Mouse (Mus musculus) lung, postnatal 25 days (tissue): ENCODE data around the gene Fitm1.
A peak's percentile ranks its signal among the peaks of the same experiment; 100 is the strongest.

Source experiments
- DNase-seq: peaks from one replicate; pipeline ENCODE4 v3.0.0; 2022; ENCODE audit warnings: low spot score

The Fitm1 gene

DNA sequence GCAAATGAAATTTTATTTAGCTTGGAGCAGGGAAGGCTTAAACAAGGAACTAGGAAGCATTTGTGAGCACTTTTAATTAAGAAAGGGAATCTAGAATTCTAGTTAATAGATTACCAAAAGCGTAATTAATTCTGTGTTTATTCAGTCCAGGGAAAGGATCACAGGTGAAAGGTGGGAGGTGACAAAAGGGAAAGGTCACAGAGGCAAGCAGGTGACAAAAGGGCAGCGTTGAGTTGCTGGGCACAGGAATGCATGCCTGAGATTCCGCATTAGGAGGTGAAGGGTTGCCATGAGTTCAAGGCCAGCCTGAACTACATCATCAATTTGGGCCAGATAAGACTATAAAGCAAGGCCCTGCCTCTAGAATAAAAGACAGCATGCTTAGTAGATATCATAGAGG is 7.9 kb upstream of the Fitm1 start:
- no peak for DNase-seq

DNA sequence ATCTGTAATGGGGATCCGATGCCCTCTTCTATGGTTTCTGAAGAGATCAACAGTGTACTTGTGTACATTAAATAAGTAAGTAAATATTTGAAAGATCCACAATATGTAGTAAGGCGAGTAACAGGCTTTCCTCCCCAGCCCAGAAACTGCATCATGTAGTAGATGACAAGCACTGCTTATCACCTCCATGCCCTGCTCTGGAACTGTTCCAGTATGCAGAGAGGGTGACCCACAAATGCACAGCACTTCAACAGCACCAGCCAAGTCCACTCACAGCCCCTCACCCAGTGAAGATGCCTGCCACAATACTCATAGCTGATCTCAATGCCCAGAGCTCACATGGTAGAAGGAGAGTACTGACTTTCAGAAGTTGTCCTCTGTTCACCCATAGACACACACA is 4.8 kb upstream of the Fitm1 start:
- DNase-seq = no peak

DNA sequence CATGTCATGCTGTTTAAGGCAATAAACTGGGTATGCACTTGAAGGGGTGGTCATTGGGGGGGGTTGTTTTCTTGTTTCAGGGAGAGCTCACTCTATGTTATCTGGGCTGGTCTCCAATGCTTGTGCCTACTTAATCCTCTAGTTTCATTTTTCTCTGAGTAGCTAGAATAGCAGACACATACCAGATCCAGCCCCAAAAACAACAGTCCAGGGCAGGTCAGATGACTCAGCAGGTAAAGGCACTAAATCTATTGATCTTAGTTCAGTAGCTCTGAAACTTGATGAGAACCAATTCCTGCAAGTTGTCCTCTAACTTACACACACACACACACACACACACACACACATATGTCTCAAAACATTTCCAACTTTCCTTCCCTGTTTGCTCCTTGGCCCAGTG is 3.7 kb upstream of the Fitm1 start:
- no peak for DNase-seq

DNA sequence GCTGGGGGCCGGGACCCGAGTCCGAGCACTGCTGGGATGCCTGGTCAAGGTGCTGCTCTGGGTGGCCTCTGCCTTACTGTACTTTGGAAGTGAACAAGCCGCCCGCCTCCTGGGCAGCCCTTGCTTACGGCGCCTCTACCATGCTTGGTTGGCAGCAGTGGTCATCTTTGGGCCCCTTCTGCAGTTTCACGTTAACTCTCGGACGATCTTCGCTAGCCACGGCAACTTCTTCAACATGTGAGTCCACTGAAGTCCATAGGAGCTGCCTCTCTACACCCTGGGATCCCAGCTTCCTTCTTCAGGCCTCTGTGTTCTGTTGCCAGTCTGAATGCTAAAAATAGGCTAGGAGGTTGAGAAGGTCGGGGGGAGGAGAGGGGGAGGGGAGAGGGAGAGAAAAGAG is 294 bp downstream of the Fitm1 start:
- DNase-seq = no peak

DNA sequence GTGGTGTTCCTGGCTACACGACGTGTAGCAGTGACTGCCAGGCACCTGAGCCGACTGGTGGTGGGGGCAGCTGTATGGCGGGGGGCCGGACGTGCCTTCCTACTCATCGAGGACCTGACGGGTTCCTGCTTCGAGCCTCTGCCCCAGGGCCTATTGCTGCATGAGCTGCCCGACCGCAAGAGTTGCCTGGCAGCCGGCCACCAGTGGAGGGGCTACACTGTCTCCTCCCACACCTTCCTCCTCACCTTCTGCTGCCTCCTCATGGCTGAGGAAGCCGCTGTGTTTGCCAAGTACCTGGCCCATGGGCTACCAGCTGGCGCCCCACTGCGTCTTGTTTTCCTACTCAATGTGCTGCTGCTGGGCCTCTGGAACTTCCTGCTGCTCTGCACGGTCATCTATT is 959 bp downstream of the Fitm1 start:
- DNase-seq = peak; percentile 55

DNA sequence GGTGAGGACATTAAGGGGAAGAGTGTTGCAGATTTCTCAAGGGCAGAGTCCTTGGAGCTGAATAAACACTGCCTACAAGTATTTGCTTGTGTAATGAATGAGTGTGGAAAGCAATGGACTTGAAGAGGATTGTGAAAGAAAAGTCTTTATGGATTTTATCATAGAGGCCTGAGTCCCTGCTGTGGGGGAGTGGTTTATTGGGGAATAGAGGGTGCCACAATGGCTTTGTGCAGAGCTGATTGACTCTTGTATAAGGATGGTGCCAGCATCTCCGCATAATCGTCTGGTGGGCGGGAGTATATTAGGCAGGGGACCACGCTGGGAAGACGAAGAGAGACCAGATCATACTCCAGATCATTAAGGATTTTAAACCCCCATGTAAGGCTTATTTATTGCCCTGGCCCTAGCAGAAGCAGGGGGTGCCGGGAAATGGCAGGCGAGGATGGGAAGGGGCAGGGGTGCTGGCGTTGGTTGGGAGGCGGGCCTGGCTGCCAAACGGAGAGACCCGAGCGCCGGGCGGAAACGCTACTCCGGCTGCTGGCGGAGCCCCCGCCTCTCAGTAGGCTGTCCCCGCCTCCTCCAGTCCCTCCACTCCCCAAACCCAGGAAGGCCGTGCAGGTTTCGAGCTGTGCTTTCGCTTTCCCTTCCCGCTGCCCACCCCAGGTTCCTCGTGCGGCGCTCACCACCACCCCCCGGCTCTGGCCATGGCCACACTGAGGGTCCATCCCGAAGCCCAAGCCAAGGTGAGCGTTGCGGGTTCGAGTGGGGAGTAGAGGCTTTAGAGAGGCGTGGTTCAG is 2.7 kb downstream of the Fitm1 start, which contains the start of gene Psme1:
TSS of gene Psme1 (plus strand) at position 253 of the 797 bp plus-strand sequence.
- peak; percentile 90 for DNase-seq

DNA sequence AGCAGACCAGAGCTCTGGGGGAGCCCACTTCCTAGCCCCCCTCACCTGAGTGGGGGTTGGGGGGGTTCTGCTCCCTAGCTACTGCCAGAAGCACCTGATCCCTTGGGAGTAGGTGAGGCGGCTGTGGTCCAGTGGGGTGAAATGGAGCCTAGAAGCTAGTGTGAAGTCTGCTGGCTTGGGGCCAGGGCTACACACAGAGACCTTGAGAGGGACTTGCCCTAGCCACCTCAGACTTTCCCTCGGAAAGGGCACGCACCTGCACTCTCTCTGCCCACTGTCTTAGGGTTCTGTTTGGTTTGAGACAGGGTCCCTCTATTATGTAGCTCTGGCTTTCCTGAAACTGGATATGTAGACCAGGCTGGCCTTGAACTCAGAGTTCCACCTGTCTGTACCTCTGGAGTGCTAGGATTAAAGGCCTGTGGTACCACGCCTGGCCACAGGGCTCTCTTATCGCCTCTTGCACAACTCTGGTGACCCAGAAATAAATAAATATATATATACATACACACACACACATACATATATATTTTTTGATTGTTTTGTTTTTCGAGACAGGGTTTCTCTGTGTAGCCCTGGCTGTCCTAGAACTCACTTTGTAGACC is 3.4 kb downstream of the Fitm1 start:
- DNase-seq = peak; percentile 36

DNA sequence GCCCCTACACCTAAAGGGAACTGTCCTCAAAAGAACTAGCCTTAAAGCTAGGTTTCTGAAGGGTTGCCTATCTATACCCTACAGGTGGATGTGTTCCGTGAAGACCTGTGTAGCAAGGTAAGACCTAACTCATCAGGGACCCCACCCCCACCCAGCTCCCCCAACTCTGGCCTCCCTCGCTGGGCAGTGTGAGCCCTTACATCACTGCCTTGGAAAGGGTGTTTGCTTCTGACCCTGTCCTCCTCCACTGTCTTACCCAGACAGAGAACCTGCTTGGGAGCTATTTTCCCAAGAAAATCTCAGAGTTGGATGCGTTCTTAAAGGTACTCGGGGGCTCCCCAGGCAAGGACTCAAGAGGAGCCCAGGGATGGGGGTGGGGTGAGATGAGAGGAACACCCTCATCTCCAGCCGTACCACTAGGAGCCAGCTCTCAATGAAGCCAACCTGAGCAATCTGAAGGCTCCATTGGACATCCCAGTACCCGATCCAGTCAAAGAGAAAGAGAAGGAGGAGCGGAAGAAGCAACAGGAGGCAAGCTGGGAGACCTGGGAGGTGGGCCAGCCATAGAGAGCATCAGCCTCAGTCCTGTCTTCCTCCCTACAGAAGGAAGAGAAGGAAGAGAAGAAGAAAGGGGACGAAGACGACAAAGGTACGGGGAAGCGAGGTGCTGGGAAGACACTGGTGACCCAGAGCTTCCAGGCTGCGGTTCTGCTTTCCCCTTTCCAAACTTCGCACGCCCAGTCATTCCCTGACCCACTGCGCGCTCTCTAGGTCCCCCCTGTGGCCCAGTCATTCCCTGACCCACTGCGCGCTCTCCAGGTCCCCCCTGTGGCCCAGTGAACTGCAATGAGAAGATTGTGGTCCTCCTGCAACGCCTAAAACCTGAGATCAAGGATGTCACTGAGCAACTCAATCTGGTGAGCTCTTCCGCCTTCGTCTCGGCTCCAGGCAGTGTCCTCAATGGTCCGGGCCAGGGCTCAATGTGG is 4.4 kb downstream of the Fitm1 start:
- no peak for DNase-seq

DNA sequence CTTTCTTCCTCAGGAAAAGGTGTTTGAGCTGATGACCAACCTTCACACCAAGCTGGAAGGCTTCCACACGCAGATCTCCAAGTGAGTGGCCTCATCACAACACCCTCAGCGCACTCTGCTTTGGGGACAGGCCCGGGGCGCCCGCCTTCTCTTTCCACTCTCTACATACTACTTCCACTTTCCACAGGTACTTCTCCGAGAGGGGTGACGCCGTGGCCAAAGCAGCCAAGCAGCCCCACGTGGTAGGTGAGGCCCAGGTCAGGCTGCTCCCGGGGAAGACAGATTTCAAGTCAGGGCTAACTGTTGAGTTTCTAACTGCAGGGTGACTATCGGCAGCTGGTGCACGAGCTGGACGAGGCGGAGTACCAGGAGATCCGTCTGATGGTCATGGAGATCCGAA is 5.3 kb downstream of the Fitm1 start:
- no peak for DNase-seq

DNA sequence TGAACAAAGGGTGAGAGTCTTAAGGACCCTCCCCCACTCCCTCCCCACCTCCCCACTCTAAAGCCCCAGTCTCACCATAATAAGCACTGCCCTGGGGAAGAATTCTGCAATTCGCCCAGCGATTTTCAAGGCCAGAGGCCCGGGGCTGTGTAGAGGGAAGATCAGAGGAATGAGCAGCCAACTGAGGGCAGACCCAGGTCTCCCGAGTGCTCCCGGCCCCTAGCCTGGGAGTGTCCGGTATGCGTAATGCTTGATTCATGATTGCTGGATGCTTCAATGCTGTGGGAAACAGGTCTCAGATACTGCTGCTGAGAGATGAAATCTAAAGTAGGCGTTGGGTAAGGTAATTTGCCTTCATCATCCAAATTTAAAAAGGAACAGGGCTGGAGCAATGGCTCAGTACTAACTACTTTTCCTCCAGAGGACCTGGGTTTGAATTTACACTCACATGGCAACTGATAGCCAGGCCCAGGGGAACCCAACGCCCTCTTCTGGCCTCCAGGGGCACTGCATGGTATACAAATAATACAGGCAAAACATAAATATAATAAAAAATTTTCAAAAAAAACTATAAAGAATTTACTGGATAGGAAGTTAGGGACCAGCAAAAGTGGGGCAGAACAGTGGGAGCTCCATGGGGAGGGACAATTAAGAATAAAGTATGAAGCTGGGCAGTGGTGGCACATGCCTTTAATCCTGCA is 6.7 kb downstream of the Fitm1 start:
- DNase-seq = no peak

DNA sequence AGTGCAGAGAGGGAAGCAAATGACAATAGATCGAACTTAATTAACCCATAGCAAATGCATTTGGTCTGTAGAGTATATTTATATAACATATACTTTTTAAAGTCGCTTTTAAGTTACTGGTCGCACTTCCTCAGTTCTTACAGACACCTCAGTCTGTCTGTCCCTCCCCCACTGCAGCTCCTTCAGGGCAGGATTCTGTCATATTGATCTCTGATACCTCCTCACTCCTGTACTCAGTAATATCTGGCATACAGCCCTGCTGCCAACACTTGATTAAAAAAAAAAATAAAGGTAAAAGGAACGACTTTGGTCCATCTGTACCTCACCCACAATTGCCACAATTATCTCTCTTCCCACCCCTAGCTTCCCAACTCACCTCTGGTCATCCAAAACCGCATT is 8.9 kb downstream of the Fitm1 start:
- no peak for DNase-seq

DNA sequence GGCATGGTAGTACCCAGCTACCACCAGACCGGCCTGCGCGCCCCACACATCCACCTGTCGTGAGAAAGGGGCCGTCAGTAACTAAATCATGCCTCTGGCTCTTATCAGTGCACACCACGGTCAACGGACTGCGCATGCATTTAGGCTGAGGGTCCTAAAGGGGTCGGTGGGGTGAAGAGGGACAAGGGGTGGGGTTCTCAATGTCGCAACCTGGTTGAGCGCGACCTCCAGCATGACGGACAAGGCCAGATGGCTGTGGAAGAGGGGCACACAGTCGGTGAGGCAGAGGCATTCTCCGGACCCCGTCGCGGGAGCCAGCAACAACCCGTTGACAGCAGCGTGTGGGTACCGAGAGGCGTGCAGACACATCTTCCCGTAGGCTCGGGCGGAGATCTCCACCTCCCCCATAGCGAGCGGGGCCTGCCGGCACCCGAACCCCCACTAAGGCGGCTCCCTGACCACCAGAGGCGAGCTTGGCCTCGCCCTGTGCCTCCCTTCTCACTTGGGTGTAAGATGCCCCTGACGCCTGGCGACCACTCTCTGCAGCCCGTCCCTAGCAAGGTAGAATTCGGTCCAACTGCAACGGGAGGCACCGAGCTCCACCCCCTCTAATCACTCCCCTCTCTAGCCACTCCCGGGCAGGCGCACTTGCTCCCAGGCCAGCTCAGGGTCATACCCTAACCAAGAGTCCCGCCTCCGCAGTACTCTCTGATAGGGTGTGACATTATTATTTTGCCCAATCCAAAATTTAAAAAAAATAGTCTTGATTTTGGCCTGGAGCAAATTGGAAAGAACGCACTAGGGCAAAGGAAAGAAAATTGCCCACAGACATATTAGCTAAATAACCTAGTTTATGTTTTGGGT is 9.5 kb downstream of the Fitm1 start, which contains the start of gene Emc9:
TSS of gene Emc9 (minus strand) at position 601 of the 864 bp plus-strand sequence.
- peak; percentile 87 for DNase-seq

DNA sequence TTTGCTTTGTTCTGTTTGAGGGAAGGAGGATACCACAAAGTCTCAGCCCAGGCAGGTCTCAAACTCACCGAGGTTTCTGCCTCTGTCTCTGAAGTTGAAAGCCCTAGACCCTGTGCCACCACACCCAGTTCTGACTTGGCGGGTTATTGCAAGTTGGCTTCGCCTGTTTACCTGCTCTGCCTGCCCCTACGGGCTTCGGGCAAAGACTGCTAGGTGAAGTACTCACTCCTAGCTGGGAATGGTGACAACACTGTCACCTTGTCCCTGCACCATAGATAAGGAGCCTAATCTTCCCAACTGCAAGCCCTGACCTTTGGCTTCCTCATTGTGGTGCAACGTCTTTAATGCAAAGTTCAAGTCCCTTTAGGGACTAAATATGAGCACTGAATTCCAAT is 10.1 kb downstream of the Fitm1 start:
- DNase-seq = no peak

DNA sequence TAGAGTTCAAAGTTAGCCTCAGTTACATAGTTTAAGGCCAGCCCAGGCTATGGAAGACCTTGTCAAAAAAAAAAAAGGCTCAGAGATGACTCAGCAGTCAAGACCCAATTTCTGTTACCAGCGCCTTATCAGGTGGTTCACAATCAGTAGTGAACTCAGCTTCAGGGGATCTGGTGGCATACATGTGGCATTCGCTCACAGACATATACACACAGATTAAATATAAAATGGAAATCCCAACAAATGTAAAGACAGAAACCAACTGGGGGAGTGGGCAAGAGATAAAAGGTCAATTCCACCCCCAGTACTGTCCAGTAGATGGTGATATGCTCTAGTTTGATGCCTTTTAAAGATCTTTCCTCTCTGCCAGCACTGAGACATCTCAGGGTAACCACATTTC is 10.7 kb downstream of the Fitm1 start:
- DNase-seq = no peak

DNA sequence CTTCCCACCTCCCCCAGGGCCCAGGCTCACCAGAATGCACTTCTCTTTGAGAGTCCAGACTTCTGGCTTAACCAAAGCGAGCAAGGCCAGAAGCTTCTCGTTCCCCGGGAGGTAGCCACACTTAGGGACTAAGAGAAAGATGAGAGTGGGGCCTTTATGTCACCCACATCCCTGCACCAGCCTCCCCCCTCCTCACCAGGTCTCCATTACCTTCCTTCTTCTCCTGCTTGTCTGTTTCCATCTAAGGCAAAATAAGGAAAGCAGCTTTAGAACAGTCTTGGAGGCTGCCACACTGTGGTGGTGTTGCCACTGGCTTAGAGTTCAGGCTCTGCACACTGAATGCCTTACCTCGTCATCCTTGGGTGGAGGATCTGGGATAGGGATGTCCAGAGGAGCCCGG is 13.9 kb downstream of the Fitm1 start:
- DNase-seq = no peak

DNA sequence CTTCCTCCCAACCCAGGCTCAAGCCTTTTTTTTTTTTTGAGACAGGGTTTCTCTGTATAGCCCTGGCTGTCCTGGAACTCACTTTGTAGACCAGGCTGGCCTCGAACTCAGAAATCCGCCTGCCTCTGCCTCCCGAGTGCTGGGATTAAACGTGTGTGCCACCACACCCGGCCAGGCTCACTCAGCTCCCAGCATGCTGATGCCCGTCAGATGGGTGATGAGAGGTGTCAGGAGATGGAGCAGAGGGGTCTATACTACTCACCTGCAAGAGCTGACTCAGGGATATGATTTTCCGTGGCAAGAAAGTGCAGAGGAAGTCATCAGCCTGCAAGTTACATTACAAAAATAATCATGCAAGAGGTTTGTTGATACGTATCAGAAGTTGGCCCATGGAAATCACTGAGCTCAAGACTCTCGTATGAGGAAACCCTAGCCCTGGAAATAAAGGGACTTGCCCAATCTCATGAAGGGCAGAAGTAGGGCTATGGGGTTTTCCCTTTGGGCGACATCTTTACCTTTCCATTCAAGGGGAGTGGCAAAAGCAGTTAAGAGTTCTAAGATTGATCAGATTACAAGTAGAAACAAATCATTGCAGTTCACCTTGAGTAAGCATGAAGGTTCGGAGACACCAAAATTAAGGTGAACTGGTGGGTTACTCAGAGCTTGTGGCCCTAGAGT is 14.5 kb downstream of the Fitm1 start:
- DNase-seq = no peak

DNA sequence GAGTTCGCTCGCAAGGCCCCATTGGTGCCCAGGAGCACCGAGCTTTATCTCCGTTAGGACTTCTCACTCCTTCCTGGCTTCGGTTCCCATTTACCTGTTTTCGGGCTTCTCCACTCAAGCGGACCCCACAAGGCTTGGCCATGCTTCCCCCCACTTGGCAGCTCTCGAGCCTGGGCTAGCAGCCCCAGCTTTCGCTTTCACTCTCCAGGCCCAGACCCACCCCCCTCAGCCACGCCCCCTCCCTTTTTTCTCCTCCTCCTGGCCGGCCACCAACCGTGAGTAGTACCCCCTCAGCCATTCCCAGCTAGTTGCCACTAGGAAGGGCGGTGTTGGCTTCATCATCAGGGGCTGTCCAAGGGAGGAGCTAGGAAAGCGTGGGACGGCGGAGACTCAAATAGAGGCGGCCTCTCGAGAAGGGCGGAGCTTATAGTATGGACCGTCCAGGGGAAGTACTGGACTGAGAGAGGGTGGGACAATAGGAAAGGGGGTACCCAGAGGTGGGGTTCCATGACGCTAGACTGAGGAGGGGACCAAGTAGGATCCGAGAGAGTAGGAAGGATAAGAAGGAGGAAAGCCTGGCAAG is 15.4 kb downstream of the Fitm1 start, which contains the start of gene Psme2:
TSS of gene Psme2 (minus strand) at position 366 of the 583 bp plus-strand sequence.
- peak; percentile 98 for DNase-seq

DNA sequence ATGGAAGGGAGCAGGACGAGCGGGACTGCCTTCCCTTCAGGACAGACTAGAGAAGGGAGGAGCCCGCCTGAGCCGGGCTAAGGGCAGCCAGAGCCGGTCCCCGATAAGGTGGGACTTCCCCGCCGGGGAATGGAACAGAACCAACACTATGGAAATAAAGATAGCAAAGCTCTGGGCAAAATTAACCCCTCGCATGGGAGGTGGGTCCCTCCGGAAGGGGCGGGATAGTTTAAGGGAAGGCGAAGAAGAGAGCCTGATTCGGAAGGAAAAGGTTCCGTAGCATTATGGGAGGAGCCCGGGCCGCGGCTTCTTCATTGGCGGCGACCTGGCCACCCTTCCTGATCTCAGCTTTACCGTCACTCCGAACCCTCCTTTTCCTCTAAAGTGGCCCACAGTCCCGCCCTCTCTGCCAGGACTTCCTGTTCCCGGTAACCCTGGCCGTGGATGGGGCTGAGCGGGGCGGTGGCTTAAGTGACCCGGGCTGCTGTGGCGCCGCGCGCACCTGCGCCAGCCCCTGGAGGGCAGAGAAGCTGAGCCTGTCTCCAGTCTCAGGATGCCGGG is 16.0 kb downstream of the Fitm1 start, which contains the start of gene Rnf31:
TSS of gene Rnf31 (plus strand) at position 378 of the 561 bp plus-strand sequence.
- peak; percentile 99 for DNase-seq

DNA sequence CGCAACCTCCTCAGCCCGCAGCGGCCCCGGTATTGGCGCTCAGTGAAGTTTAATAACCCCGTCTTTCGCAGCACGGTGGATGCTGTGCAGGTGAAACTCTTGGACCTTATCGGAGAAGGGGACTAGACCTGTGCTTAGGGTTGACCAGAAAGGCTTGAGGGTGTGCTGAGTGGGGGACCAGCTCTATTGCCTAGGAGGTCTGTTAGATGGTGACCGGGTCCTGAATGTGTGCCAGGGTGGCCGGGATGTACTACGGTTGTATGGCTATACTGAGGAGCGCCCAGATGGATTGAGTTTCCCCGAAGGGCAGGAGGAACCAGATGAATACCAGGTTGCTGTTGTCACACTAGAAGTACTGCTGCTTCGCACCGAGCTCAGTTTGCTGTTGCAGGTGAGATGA is 16.8 kb downstream of the Fitm1 start:
- DNase-seq = no peak
